Mouse (Mus musculus) liver, postnatal 0 days (tissue): ENCODE results near the gene Alg14.

Experiments used
- CTCF ChIP-seq: sonication (generic); IDR thresholded peaks from 2 replicates; pipeline ENCODE4 v1.5.1; 2016; ENCODE audit warnings: antibody characterized with exemption, low read depth
- EP300 ChIP-seq: IDR thresholded peaks from 2 replicates; pipeline ENCODE4 v1.6.1; 2016; ENCODE audit warnings: antibody characterized with exemption, low read depth, mild to moderate bottlenecking

DNA sequence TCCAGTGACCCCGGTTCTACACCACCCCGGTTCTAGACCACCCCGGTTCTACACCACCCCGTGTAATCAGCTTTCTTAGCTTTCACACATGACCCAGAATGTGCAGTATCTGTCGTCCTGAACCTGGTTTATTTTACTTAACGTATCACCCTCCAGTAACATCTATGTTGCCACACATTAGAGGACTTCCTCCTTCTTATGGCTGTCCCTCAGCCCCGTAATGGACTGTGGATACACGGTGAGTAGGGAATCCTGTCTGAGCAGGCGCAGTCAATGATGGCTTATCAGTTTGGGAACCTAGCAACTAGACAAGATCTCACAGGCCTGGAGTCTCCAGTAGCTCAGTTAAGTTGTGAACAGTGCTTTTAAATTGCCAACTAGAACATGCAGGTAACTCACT, 62.7 kb downstream of the Alg14 start:
- TF ChIP-seq CTCF (no peak), EP300 (no peak)
